Comparison of ENCODE assay signal across 8 mouse cellular contexts in genomic region chr2:158139628-158140027, GRCm38 (mm10). TPM values are rescaled to one million over a fixed set of nuclear protein-coding genes. Genes with fewer than 3 reads are reported as not detected.
DNase-seq lines count a peak whose midpoint lies in the region; ATAC-seq lines count a peak whose summit lies in the region.

No protein-coding gene starts in this region.

- H3K36me3 ChIP-seq in erythroblast, embryonic 14.5 days (ENCODE audit: control insufficient read depth), result peaks cover 99% of the 10 kb centered on the region
- no peaks in the 10 kb centered on the region for H3K36me3 ChIP-seq in hindbrain, embryonic 13.5 days

- peak overlapping the region; percentile 35; the same call in 1 of the 2 replicates for H3K27ac ChIP-seq in hindbrain, embryonic 13.5 days

- no peak for ATAC-seq in erythroblast, adult 5-6 weeks (replicated peaks; ENCODE audit: low FRiP score, poor library complexity, severe bottlenecking)
- peak; percentile 46; the same call in 1 of the 2 replicates for ATAC-seq in hindbrain, embryonic 13.5 days (ENCODE audit: low FRiP score)

- peak; percentile 93 for DNase-seq in NIH3T3 (ENCODE audit: low read depth)
- DNase-seq in frontal cortex, postnatal 36 days (ENCODE audit: low spot score in 2 of 2), result peak; percentile 36 to 47
- DNase-seq in lung, adult 18-20 months, result peak; percentile 89 to 92
- DNase-seq in telencephalon, adult 2 months (ENCODE audit: low read depth, low spot score), result peak; percentile 38
- no peak for DNase-seq in thymus, postnatal 0 days (ENCODE audit: low spot score)

- no peaks in the 10 kb centered on the region for H3K9me3 ChIP-seq in erythroblast, embryonic 14.5 days (ENCODE audit: control insufficient read depth, low read length)
- no peaks in the 10 kb centered on the region for H3K9me3 ChIP-seq in hindbrain, embryonic 13.5 days

- 31% methylated on average over 7 of the region's 7 CpGs for WGBS in hindbrain, embryonic 13.5 days

- H3K27me3 ChIP-seq in erythroblast, embryonic 14.5 days (ENCODE audit: control insufficient read depth), result no peaks in the 10 kb centered on the region
- 0 out of 2 replicates have a peak, but pooled peaks cover 2% of the 10 kb centered on the region for H3K27me3 ChIP-seq in hindbrain, embryonic 13.5 days

- peaks cover 80% of the 10 kb centered on the region for H3K4me1 ChIP-seq in erythroblast, embryonic 14.5 days (ENCODE audit: control insufficient read depth)
- H3K4me1 ChIP-seq in hindbrain, embryonic 13.5 days (replicated peaks), result peaks cover 34% of the 10 kb centered on the region

- peak overlapping the region; percentile 21; the same call in 1 of the 2 replicates for H3K9ac ChIP-seq in hindbrain, embryonic 13.5 days

- no peak overlapping the region for H3K4me2 ChIP-seq in hindbrain, embryonic 13.5 days

- H3K4me3 ChIP-seq in erythroblast, embryonic 14.5 days (replicated peaks), result peak overlapping the region; percentile 79
- no peak overlapping the region for H3K4me3 ChIP-seq in hindbrain, embryonic 13.5 days

RNA-seq across cellular contexts. Expression of gene Tgm2, which starts 6.6 kb away (rescaled TPM):
- 8.3 and 11.3 TPM in 2 replicates for polyA plus RNA-seq in erythroblast, embryonic 14.5 days (2012)
- total RNA-seq in erythroblast, adult 5-6 weeks (2015; ENCODE audit: low replicate concordance), result 2.1 and 3.8 TPM in 2 replicates
- 6.6 and 9.6 TPM in 2 replicates for total RNA-seq in erythroblast, adult 5-6 weeks (2017; ENCODE audit: low replicate concordance)
- polyA plus RNA-seq in hindbrain, embryonic 13.5 days (2015; fragmentation: Nextera tagmentation; extraction: Ambion mirVana), result 10.1 TPM in 2 replicates
- 8.5 and 9.0 TPM in 2 replicates for polyA plus RNA-seq in thymus, postnatal 0 days (2015; fragmentation: Nextera tagmentation; extraction: Ambion mirVana)
